8 mouse cellular contexts compared by ENCODE assay signal in genomic region chr19:5846154-5846553, GRCm38 (mm10). TPM values are rescaled to one million over a fixed set of nuclear protein-coding genes. Genes with fewer than 3 reads are reported as not detected.
DNase-seq lines count a peak whose midpoint lies in the region; ATAC-seq lines count a peak whose summit lies in the region.

No protein-coding gene starts in this region.

- 1% methylated on average over 7 of the region's 7 CpGs for WGBS in embryonic facial prominence, embryonic 10.5 days
- 2% methylated on average over 7 of the region's 7 CpGs for WGBS in liver, embryonic 11.5 days

- H3K27ac ChIP-seq in embryonic facial prominence, embryonic 10.5 days (replicated peaks) = peak overlapping the region; percentile 93
- H3K27ac ChIP-seq in liver, embryonic 11.5 days (ENCODE audit: low read depth, low read length) = peak overlapping the region; percentile 98

- 0 out of 2 replicates have a peak, but pooled peaks have one; percentile 0 for ATAC-seq in frontal cortex, adult (ENCODE audit: low TSS enrichment)
- no peak for ATAC-seq in liver, embryonic 11.5 days (replicated peaks; ENCODE audit: low FRiP score)

- H3K9ac ChIP-seq in liver, embryonic 11.5 days (ENCODE audit: low read depth, low read length) = peak overlapping the region; percentile 65

- no peaks in the 10 kb centered on the region for H3K27me3 ChIP-seq in embryonic facial prominence, embryonic 10.5 days (replicated peaks; ENCODE audit: low read depth, poor library complexity, severe bottlenecking)
- H3K27me3 ChIP-seq in liver, embryonic 11.5 days (replicated peaks; ENCODE audit: control insufficient read depth, insufficient read depth, low read length) = no peaks in the 10 kb centered on the region

- DNase-seq in frontal cortex, postnatal 10 days (ENCODE audit: low spot score in 2 of 2) = no peak
- peak; percentile 60 to 63 for DNase-seq in B cell, adult 2 months
- DNase-seq in embryonic facial prominence, embryonic 10.5 days (ENCODE audit: low spot score) = no peak
- DNase-seq in heart, postnatal 4 days = peak; percentile 52
- DNase-seq in liver, embryonic 11.5 days (ENCODE audit: low spot score) = peak; percentile 64
- DNase-seq in right cerebral cortex, postnatal 4 days = peak; percentile 29
- no peak for DNase-seq in embryo, embryonic 10.5 days (ENCODE audit: low spot score)

- H3K9me3 ChIP-seq in embryonic facial prominence, embryonic 10.5 days = no peaks in the 10 kb centered on the region
- no peaks in the 10 kb centered on the region for H3K9me3 ChIP-seq in liver, embryonic 11.5 days (ENCODE audit: control insufficient read depth, low read length)

- peaks cover 92% of the 10 kb centered on the region for H3K4me1 ChIP-seq in embryonic facial prominence, embryonic 10.5 days
- peaks cover 86% of the 10 kb centered on the region for H3K4me1 ChIP-seq in liver, embryonic 11.5 days (replicated peaks; ENCODE audit: control insufficient read depth, insufficient read depth, low read length)

- H3K36me3 ChIP-seq in embryonic facial prominence, embryonic 10.5 days (replicated peaks) = peaks cover under 1% of the 10 kb centered on the region; the same call in 1 of the 2 replicates
- no peaks in the 10 kb centered on the region for H3K36me3 ChIP-seq in liver, embryonic 11.5 days (ENCODE audit: control insufficient read depth, insufficient read depth, low read length)

- H3K4me2 ChIP-seq in liver, embryonic 11.5 days = peak overlapping the region; percentile 78

- peak overlapping the region; percentile 52 for H3K4me3 ChIP-seq in embryonic facial prominence, embryonic 10.5 days
- H3K4me3 ChIP-seq in liver, embryonic 11.5 days (ENCODE audit: low read depth, low read length) = peak overlapping the region; percentile 46

RNA-seq across cellular contexts. Expression of gene Frmd8, which starts 28.9 kb away (rescaled TPM):
- polyA plus RNA-seq in embryonic facial prominence, embryonic 10.5 days (2016; fragmentation: Nextera tagmentation; extraction: Ambion mirVana) = 44.6 and 45.4 TPM in 2 replicates
- total RNA-seq in heart, postnatal 4 days (2021) = 10 to 100 TPM; 18.6 to 20.9 TPM
- 26.8 and 27.9 TPM in 2 replicates for polyA plus RNA-seq in liver, embryonic 11.5 days (2014; fragmentation: Nextera tagmentation; extraction: Ambion mirVana)

RNA-seq across cellular contexts. Expression of gene Slc25a45, which starts 31.5 kb away (rescaled TPM):
- 2.5 and 2.9 TPM in 2 replicates for polyA plus RNA-seq in embryonic facial prominence, embryonic 10.5 days (2016; fragmentation: Nextera tagmentation; extraction: Ambion mirVana)
- 1 to 10 TPM; 5.4 to 6.2 TPM for total RNA-seq in heart, postnatal 4 days (2021)
- 7.5 and 8.2 TPM in 2 replicates for polyA plus RNA-seq in liver, embryonic 11.5 days (2014; fragmentation: Nextera tagmentation; extraction: Ambion mirVana)

RNA-seq across cellular contexts. Expression of gene Tigd3, which starts 47.8 kb away (rescaled TPM):
- 6.8 and 7.4 TPM in 2 replicates for polyA plus RNA-seq in embryonic facial prominence, embryonic 10.5 days (2016; fragmentation: Nextera tagmentation; extraction: Ambion mirVana)
- total RNA-seq in heart, postnatal 4 days (2021) = 1 to 10 TPM; 2.0 TPM
- polyA plus RNA-seq in liver, embryonic 11.5 days (2014; fragmentation: Nextera tagmentation; extraction: Ambion mirVana) = 3.9 and 4.2 TPM in 2 replicates

Comparison
In these comparisons a context has a peak if more than half of its experiments do, and no peak if none do; other contexts are left out.
1. DNase-seq: peak in B cell, adult 2 months (2 of 2), heart, postnatal 4 days (single experiment), liver, embryonic 11.5 days (single experiment) and right cerebral cortex, postnatal 4 days (single experiment); none in frontal cortex, postnatal 10 days (0 of 2), embryonic facial prominence, embryonic 10.5 days (single experiment) and embryo, embryonic 10.5 days (single experiment).